Mouse (Mus musculus) hindbrain, embryonic 11.5 days (tissue): Measurements from ENCODE around the gene Cdc42se1. TPM values are rescaled to one million over a fixed set of nuclear protein-coding genes. Genes with fewer than 3 reads are reported as not detected.

Experiments
- ATAC-seq: fragments of 200-750 bp; cut with Nextera tagmentation; 2 replicates; pipeline ENCODE4 v1.8.0; 2017; ENCODE audit warnings: mild to moderate bottlenecking, moderate TSS enrichment, moderate library complexity; ENCODE audit not compliant: low FRiP score
- DNase-seq: peaks from one replicate; pipeline ENCODE4 v3.0.0-alpha.2; 2015; ENCODE audit warnings: low spot score
- H3K27ac ChIP-seq: fragments of 300-500 bp; sonication (generic); 2 replicates; pipeline ENCODE4 v1.5.1; 2014; ENCODE audit warnings: mild to moderate bottlenecking, low read depth, low read length
- H3K27me3 ChIP-seq: fragments of 300-500 bp; sonication (generic); 2 replicates; pipeline ENCODE4 v1.6.1; 2014; ENCODE audit warnings: mild to moderate bottlenecking, low read length, moderate library complexity, mixed read lengths; ENCODE audit not compliant: control insufficient read depth, insufficient read depth
- H3K36me3 ChIP-seq: fragments of 300-500 bp; sonication (generic); 2 replicates; pipeline ENCODE4 v1.6.1; 2014; ENCODE audit warnings: mild to moderate bottlenecking, low read length, moderate library complexity, mixed read lengths; ENCODE audit not compliant: control insufficient read depth, insufficient read depth
- H3K4me1 ChIP-seq: fragments of 300-500 bp; sonication (generic); replicated peaks from 2 replicates; pipeline ENCODE4 v1.6.1; 2014; ENCODE audit warnings: low read length, mixed read lengths; ENCODE audit not compliant: control insufficient read depth, insufficient read depth
- H3K4me2 ChIP-seq: fragments of 300-500 bp; sonication (generic); replicated peaks from 2 replicates; pipeline ENCODE4 v1.6.1; 2014; ENCODE audit warnings: mild to moderate bottlenecking, low read depth, low read length
- H3K4me3 ChIP-seq: fragments of 300-500 bp; sonication (generic); 2 replicates; pipeline ENCODE4 v1.5.1; 2014; ENCODE audit warnings: low read depth, low read length
- H3K9ac ChIP-seq: fragments of 300-500 bp; sonication (generic); 2 replicates; pipeline ENCODE4 v1.6.1; 2014; ENCODE audit warnings: low read depth, low read length
- H3K9me3 ChIP-seq: fragments of 300-500 bp; sonication (generic); 2 replicates; pipeline ENCODE4 v1.6.1; 2016; ENCODE audit warnings: low read length; ENCODE audit not compliant: control insufficient read depth
- WGBS: fragments of 180-500 bp; shearing (Covaris S2); extraction: QIAGEN DNeasy Blood & Tissue Kit; methylation state at CpG from one replicate; pipeline ENCODE4 v1.1.7; 2014; 5-methylcytosine and 5-hydroxymethylcytosine counted together
- polyA plus RNA-seq: library from polyadenylated mRNA; unstranded; fragments of >200 nt; fragmentation: Nextera tagmentation; extraction: Ambion mirVana; gene quantifications from 2 replicates; pipeline ENCODE4 v1.2.1, GENCODE M21; 2014

Cdc42se1 gene
- polyA plus RNA-seq: 110 and 117 TPM in 2 replicates

GRCm38 (mm10) chr3:95228148-95228893 is at the start of gene Cdc42se1:
Gene Cdc42se1 (plus strand): TSS chr3:95228732.
- Histone ChIP-seq H3K4me1 (peaks cover 11% of the 10 kb centered on the region), H3K36me3 (0 out of 2 replicates have a peak, but pooled peaks cover 2% of the 10 kb centered on the region), H3K27me3 (no peaks in the 10 kb centered on the region), H3K4me2 (peak within 1 kb of the TSS; percentile 89), H3K9me3 (no peaks in the 10 kb centered on the region), H3K4me3 (peak within 1 kb of the TSS; percentile 68), H3K27ac (peak within 1 kb of the TSS; percentile 89), H3K9ac (peak within 1 kb of the TSS; percentile 74)
- WGBS: under 1% methylated on average over 64 of the region's 64 CpGs
- DNase-seq (peak; percentile 92), ATAC-seq (peak; percentile 89)

DNA sequence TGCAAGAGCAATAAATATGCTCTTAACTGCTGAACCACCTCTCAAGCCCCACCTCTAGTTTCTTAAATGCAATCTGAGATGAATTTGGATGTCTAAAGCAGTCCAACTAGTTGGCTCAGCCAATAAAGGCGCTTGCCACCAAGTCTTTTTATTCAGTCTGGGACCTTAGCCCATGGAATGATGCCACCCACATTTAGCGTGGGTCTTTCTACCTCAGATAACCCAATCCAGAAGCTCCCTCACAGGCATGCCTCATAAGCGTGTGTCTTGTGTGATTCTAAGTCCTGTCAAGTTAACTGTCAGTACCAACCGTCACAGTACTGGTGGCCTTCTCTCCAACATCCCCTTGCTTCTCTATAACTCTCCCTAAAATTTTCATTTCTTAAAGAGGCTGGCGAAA is 49.6 kb upstream of the Cdc42se1 start:
- no peak overlapping the region for H3K27ac ChIP-seq
- H3K9me3 ChIP-seq: no peaks in the 10 kb centered on the region
- H3K36me3 ChIP-seq: no peaks in the 10 kb centered on the region; the same call in 1 of the 2 replicates
- H3K4me3 ChIP-seq: no peak overlapping the region
- 85% methylated on average over 5 of the region's 5 CpGs for WGBS
- no peak overlapping the region for H3K9ac ChIP-seq
- no peaks in the 10 kb centered on the region for H3K4me1 ChIP-seq
- H3K4me2 ChIP-seq: no peak overlapping the region
- ATAC-seq (no peak), DNase-seq (no peak)
- no peaks in the 10 kb centered on the region for H3K27me3 ChIP-seq

DNA sequence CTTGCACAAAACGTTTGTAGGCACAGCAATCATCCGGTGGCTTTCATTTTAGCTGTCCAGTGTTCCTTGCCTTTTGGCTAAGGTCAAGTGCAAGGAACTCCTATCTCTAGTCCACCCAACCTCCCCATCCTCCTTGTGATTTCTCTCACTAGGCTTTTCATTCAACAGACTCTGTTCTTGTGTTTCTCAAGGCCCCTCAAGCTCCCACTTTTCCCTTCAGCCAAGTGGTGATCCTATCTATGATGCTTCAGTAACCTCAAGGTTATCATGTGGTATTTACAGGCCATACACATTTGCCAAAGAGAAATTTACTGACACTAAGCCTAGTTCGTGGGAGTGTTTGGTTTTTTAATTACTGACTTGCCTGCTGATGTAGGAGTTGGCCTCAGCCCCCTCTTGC is 48.6 kb upstream of the Cdc42se1 start:
- H3K27ac ChIP-seq: no peak overlapping the region
- no peak overlapping the region for H3K9ac ChIP-seq
- no peak overlapping the region for H3K4me2 ChIP-seq
- H3K4me1 ChIP-seq: no peaks in the 10 kb centered on the region
- H3K27me3 ChIP-seq: no peaks in the 10 kb centered on the region
- DNase-seq (no peak), ATAC-seq (no peak)
- H3K9me3 ChIP-seq: no peaks in the 10 kb centered on the region
- WGBS: 74% methylated on average over 3 of the region's 3 CpGs
- no peak overlapping the region for H3K4me3 ChIP-seq
- no peaks in the 10 kb centered on the region; the same call in 1 of the 2 replicates for H3K36me3 ChIP-seq

DNA sequence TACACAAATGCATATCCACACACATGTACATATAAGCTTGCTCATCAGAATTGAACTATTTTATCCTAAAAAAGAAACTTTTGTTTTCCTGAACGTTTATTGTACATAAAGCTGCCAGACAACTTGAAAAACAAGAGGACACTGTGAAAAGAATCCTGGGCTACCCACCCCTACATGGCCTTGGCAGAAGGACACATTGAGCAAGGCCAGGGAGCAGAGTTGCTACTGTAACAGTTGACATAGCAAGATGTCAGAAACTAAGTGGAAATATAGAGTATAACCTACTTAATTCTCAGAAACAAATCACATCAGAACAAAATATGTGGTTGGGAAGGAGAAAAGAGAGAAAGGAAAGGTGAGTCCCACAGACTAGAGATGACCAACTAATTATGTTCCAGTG is 46.7 kb upstream of the Cdc42se1 start:
- H3K9ac ChIP-seq: no peak overlapping the region
- no peak for ATAC-seq
- no peak overlapping the region for H3K4me2 ChIP-seq
- no peak overlapping the region for H3K4me3 ChIP-seq
- H3K36me3 ChIP-seq: no peaks in the 10 kb centered on the region; the same call in 1 of the 2 replicates
- no peaks in the 10 kb centered on the region for H3K4me1 ChIP-seq
- H3K9me3 ChIP-seq: no peaks in the 10 kb centered on the region
- WGBS: 74% methylated on average over 1 of the region's 1 CpGs
- no peak for DNase-seq
- H3K27me3 ChIP-seq: no peaks in the 10 kb centered on the region
- no peak overlapping the region for H3K27ac ChIP-seq

DNA sequence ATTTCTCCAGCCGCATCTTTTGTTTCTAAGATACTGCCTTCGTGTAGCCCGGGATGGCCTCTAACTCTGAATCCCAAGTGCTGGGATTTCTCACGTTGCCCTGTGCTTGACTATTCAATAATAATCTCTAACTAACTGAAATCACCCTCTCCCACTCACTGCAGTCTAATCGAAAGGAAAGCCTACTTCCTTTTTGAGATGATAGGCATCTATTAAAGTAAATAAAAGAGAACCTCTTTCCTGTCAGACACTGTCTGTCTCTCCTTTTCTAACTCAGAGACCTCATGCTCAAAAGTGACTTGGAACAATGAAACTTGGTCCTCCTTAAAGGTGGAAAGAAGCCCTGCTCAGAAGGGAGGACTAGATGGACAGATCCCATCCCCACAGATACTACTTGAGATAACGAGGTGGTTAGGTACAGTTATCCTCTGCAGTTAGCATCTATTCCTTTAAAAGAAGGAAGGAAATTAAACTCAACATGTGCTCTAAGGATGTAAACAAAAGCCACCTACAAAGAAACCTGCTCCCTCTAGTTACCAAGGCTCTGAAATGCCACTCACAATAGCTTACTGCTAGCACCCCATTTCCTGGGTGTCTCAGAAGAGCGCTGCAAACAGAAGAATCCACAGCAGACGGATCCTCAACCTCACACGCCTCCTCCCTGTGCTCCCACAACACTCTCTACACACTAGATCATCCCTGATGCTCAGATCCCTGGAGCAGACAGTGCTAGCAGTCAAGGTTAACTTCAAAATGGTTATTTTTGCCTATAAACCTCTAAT is 43.5 kb upstream of the Cdc42se1 start:
- H3K4me1 ChIP-seq: no peaks in the 10 kb centered on the region
- no peak for ATAC-seq
- 97% methylated on average over 9 of the region's 9 CpGs for WGBS
- H3K9me3 ChIP-seq: no peaks in the 10 kb centered on the region
- no peak overlapping the region for H3K4me3 ChIP-seq
- no peak overlapping the region for H3K9ac ChIP-seq
- H3K27ac ChIP-seq: no peak overlapping the region
- peaks cover 2% of the 10 kb centered on the region for H3K36me3 ChIP-seq
- H3K4me2 ChIP-seq: no peak overlapping the region
- no peak for DNase-seq
- no peaks in the 10 kb centered on the region for H3K27me3 ChIP-seq

- H3K27ac ChIP-seq: no peak overlapping the region
- ATAC-seq (no peak), DNase-seq (no peak)
- no peak overlapping the region for H3K4me2 ChIP-seq
- 91% methylated on average over 2 of the region's 2 CpGs for WGBS
- H3K36me3 ChIP-seq: peaks cover 6% of the 10 kb centered on the region
- no peaks in the 10 kb centered on the region for H3K27me3 ChIP-seq
- H3K4me3 ChIP-seq: no peak overlapping the region
- H3K9ac ChIP-seq: no peak overlapping the region
- H3K9me3 ChIP-seq: no peaks in the 10 kb centered on the region
- no peaks in the 10 kb centered on the region for H3K4me1 ChIP-seq
These were observed 42.4 kb upstream of the Cdc42se1 start for GRCm38 (mm10) chr3:95186100-95186499.

DNA sequence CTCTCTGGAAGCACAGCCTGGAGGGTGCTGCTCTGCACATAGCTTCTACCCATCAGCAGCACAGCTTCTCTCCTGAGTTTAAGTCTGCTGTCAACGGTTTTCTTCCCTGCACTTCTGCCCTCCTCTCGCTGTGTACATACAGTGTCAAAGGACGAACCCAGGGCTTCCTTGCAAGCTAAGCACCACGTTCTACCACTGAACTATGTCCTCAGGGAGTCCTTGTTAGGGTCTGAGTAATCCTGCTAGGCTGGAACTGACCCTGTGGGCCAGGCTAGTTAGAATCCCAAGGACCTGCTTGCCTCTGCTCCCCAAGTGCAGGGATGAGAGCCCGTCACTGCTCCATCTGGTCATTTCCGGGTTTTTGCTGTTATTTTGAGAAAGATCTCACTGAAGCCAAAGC is 41.6 kb upstream of the Cdc42se1 start:
- no peaks in the 10 kb centered on the region for H3K9me3 ChIP-seq
- no peak overlapping the region for H3K4me3 ChIP-seq
- ATAC-seq: no peak
- no peaks in the 10 kb centered on the region for H3K27me3 ChIP-seq
- H3K4me1 ChIP-seq: no peaks in the 10 kb centered on the region
- H3K36me3 ChIP-seq: peaks cover 6% of the 10 kb centered on the region
- no peak overlapping the region for H3K27ac ChIP-seq
- no peak overlapping the region for H3K9ac ChIP-seq
- WGBS: 88% methylated on average over 6 of the region's 6 CpGs
- DNase-seq: no peak
- H3K4me2 ChIP-seq: no peak overlapping the region

GRCm38 (mm10) chr3:95194721-95195135 is 33.8 kb upstream of the Cdc42se1 start:
- no peak overlapping the region for H3K4me3 ChIP-seq
- H3K9me3 ChIP-seq: no peaks in the 10 kb centered on the region
- H3K4me1 ChIP-seq: no peaks in the 10 kb centered on the region
- ATAC-seq: no peak
- H3K27ac ChIP-seq: no peak overlapping the region
- no peak overlapping the region for H3K4me2 ChIP-seq
- 0 out of 2 replicates have a peak, but pooled peaks cover 6% of the 10 kb centered on the region for H3K36me3 ChIP-seq
- no peak for DNase-seq
- no peak overlapping the region for H3K9ac ChIP-seq
- WGBS: 88% methylated on average over 6 of the region's 6 CpGs
- no peaks in the 10 kb centered on the region for H3K27me3 ChIP-seq
